Mouse (Mus musculus) kidney, adult 2 months (tissue): ENCODE measurements around the gene Marveld1. TPM values are rescaled to one million over a fixed set of nuclear protein-coding genes. Genes with fewer than 3 reads are reported as not detected.
A peak's percentile ranks its signal among the peaks of the same experiment; 100 is the strongest.

Experiments used
- DNase-seq: peaks from one replicate; pipeline ENCODE4 v3.0.0; 2021
- H3K27ac ChIP-seq: fragments of 200-500 bp; 2 replicates; pipeline ENCODE4 v1.5.1; 2012; ENCODE audit warnings: low read depth, low read length, control low read depth, inconsistent platforms; ENCODE audit not compliant: insufficient read depth
- H3K27me3 ChIP-seq: fragments of 200-500 bp; replicated peaks from 2 replicates; pipeline ENCODE4 v1.6.1; 2012; ENCODE audit warnings: mild to moderate bottlenecking, moderate library complexity, low read length, inconsistent platforms; ENCODE audit not compliant: control insufficient read depth, insufficient read depth
- H3K36me3 ChIP-seq: fragments of 200-500 bp; 2 replicates; pipeline ENCODE4 v1.6.1; 2012; ENCODE audit warnings: mild to moderate bottlenecking, moderate library complexity, low read length, inconsistent platforms; ENCODE audit not compliant: control insufficient read depth, insufficient read depth
- H3K4me1 ChIP-seq: fragments of 200-500 bp; 2 replicates; pipeline ENCODE4 v1.6.1; 2011; ENCODE audit warnings: low read length; ENCODE audit not compliant: control insufficient read depth, insufficient read depth
- H3K4me3 ChIP-seq: fragments of 200-500 bp; 2 replicates; pipeline ENCODE4 v1.5.1; 2011; ENCODE audit warnings: mild to moderate bottlenecking, low read depth, low read length, control low read depth; ENCODE audit not compliant: insufficient read depth
- CTCF ChIP-seq: fragments of 200-500 bp; conservative IDR thresholded peaks from 2 replicates; pipeline ENCODE4 v1.5.1; 2011; ENCODE audit warnings: low read depth, mild to moderate bottlenecking, control low read depth, low read length, moderate library complexity, mixed read lengths; ENCODE audit not compliant: insufficient read depth, insufficient read length
- POLR2A ChIP-seq: fragments of 200-500 bp; IDR thresholded peaks from one replicate; pipeline ENCODE4 v1.6.1; 2011; ENCODE audit warnings: low read depth, low read length, control low read depth
- WGBS: fragments of 180-500 bp; shearing (Covaris S2); methylation state at CpG from one replicate; pipeline ENCODE4 v1.1.7; 2018; 5-methylcytosine and 5-hydroxymethylcytosine counted together
- polyA plus RNA-seq: library from polyadenylated mRNA; depleted of rRNA; stranded (reverse); fragments of >200 nt; gene quantifications from 2 replicates; pipeline ENCODE4 v1.2.3, GENCODE M21; 2012

Gene Marveld1
- polyA plus RNA-seq, 1 experiment, result 44.6 TPM

GRCm38 (mm10) chr19:42124684-42125083, 22.5 kb upstream of the Marveld1 start:
- peaks cover 10% of the 10 kb centered on the region; the same call in 1 of the 2 replicates for H3K4me1 ChIP-seq
- 92% methylated on average over 13 of the region's 13 CpGs for WGBS
- TF ChIP-seq POLR2A (no peak), CTCF (no peak)
- no peaks in the 10 kb centered on the region for H3K27me3 ChIP-seq
- H3K27ac ChIP-seq, result no peak overlapping the region
- no peak for DNase-seq
- no peaks in the 10 kb centered on the region for H3K36me3 ChIP-seq
- H3K4me3 ChIP-seq, result no peak overlapping the region

GRCm38 (mm10) chr19:42125501-42126218, 21.5 kb upstream of the Marveld1 start:
- DNase-seq, result no peak
- WGBS, result 89% methylated on average over 11 of the region's 11 CpGs
- no peak for TF ChIP-seq CTCF
- no peak for TF ChIP-seq POLR2A
- no peaks in the 10 kb centered on the region for H3K27me3 ChIP-seq
- no peak overlapping the region for H3K27ac ChIP-seq
- peaks cover 10% of the 10 kb centered on the region; the same call in 1 of the 2 replicates for H3K4me1 ChIP-seq
- no peaks in the 10 kb centered on the region for H3K36me3 ChIP-seq
- no peak overlapping the region for H3K4me3 ChIP-seq

- DNase-seq, result no peak
- Histone ChIP-seq H3K27me3 (no peaks in the 10 kb centered on the region), H3K4me1 (peaks cover 10% of the 10 kb centered on the region; the same call in 1 of the 2 replicates), H3K27ac (no peak overlapping the region), H3K4me3 (no peak overlapping the region), H3K36me3 (no peaks in the 10 kb centered on the region)
- WGBS, result 91% methylated on average over 6 of the region's 6 CpGs
- no peak for TF ChIP-seq CTCF
- TF ChIP-seq POLR2A, result no peak
Observed at GRCm38 (mm10) chr19:42126219-42126605, 21.0 kb upstream of the Marveld1 start.

- Histone ChIP-seq H3K36me3 (no peaks in the 10 kb centered on the region), H3K4me1 (peaks cover 10% of the 10 kb centered on the region; the same call in 1 of the 2 replicates), H3K27me3 (no peaks in the 10 kb centered on the region), H3K4me3 (no peak overlapping the region), H3K27ac (no peak overlapping the region)
- no peak for DNase-seq
- TF ChIP-seq POLR2A (no peak), CTCF (no peak)
- 81% methylated on average over 5 of the region's 5 CpGs for WGBS
Observed at GRCm38 (mm10) chr19:42127024-42127423, 20.2 kb upstream of the Marveld1 start.

GRCm38 (mm10) chr19:42128052-42128740, 19.0 kb upstream of the Marveld1 start:
- no peak for TF ChIP-seq CTCF
- peak overlapping the region; percentile 90 for H3K27ac ChIP-seq
- H3K36me3 ChIP-seq, result no peaks in the 10 kb centered on the region
- 6% methylated on average over 23 of the region's 23 CpGs for WGBS
- DNase-seq, result no peak
- H3K4me3 ChIP-seq, result peak overlapping the region; percentile 71
- no peaks in the 10 kb centered on the region for H3K27me3 ChIP-seq
- H3K4me1 ChIP-seq, result peaks cover 10% of the 10 kb centered on the region; the same call in 1 of the 2 replicates

GRCm38 (mm10) chr19:42128787-42129508, 18.3 kb upstream of the Marveld1 start, which contains the start of gene Avpi1:
Avpi1 (minus strand) TSS chr19:42129059.
- whole genome bisulfite sequencing, result under 1% methylated on average over 54 of the region's 54 CpGs
- peak; percentile 100 for DNase-seq
- TF ChIP-seq POLR2A, result peak; percentile 84
- TF ChIP-seq CTCF, result no peak

More at GRCm38 (mm10) chr19:42128787-42129508, 18.3 kb upstream of the Marveld1 start, which contains the start of gene Avpi1:
- H3K4me3 ChIP-seq, result peak within 1 kb of the TSS; percentile 71
- peak within 1 kb of the TSS; percentile 96 for H3K27ac ChIP-seq
- H3K27me3 ChIP-seq, result no peaks in the 10 kb centered on the region
- no peaks in the 10 kb centered on the region for H3K36me3 ChIP-seq
- H3K4me1 ChIP-seq, result peaks cover 10% of the 10 kb centered on the region; the same call in 1 of the 2 replicates
